Mouse (Mus musculus) kidney, postnatal 0 days (tissue): Measurements from ENCODE around the gene Spryd3. TPM values are rescaled to one million over a fixed set of nuclear protein-coding genes. Genes with fewer than 3 reads are reported as not detected.

ENCODE experiments used
- ATAC-seq: fragments of 200-750 bp; cut with Nextera tagmentation; replicated peaks from 2 replicates; pipeline ENCODE4 v1.8.0; 2017; ENCODE audit warnings: low read depth, moderate number of reproducible peaks, moderate TSS enrichment, moderate library complexity; ENCODE audit not compliant: low FRiP score
- DNase-seq: peaks from one replicate; pipeline ENCODE4 v3.0.0-alpha.2; 2016; ENCODE audit warnings: low spot score
- H3K27ac ChIP-seq: fragments of 300-500 bp; sonication (generic); 2 replicates; pipeline ENCODE4 v1.5.1; 2014; ENCODE audit warnings: mild to moderate bottlenecking
- H3K27me3 ChIP-seq: fragments of 300-500 bp; sonication (generic); 2 replicates; pipeline ENCODE4 v1.6.1; 2014; ENCODE audit warnings: low read length, mixed read lengths; ENCODE audit not compliant: insufficient read depth
- H3K36me3 ChIP-seq: fragments of 300-500 bp; sonication (generic); 2 replicates; pipeline ENCODE4 v1.6.1; 2014; ENCODE audit warnings: low read length, mixed read lengths; ENCODE audit not compliant: insufficient read depth
- H3K4me1 ChIP-seq: fragments of 300-500 bp; sonication (generic); replicated peaks from 2 replicates; pipeline ENCODE4 v1.6.1; 2014; ENCODE audit warnings: antibody characterized with exemption, low read length, mixed read lengths; ENCODE audit not compliant: insufficient read depth
- H3K4me2 ChIP-seq: fragments of 300-500 bp; sonication (generic); 2 replicates; pipeline ENCODE4 v1.6.1; 2014; ENCODE audit warnings: mild to moderate bottlenecking, low read length, moderate library complexity, mixed read lengths
- H3K4me3 ChIP-seq: fragments of 300-500 bp; sonication (generic); replicated peaks from 2 replicates; pipeline ENCODE4 v1.5.1; 2014; ENCODE audit warnings: low read depth, low read length
- H3K9ac ChIP-seq: fragments of 300-500 bp; sonication (generic); 2 replicates; pipeline ENCODE4 v1.6.1; 2014; ENCODE audit warnings: low read depth, low read length
- H3K9me3 ChIP-seq: fragments of 300-500 bp; sonication (generic); replicated peaks from 2 replicates; pipeline ENCODE4 v1.6.1; 2016; ENCODE audit warnings: low read length, inconsistent platforms, mixed read lengths
- CTCF ChIP-seq: IDR thresholded peaks from 2 replicates; pipeline ENCODE4 v1.5.1; 2016; ENCODE audit warnings: antibody characterized with exemption, low read depth, mild to moderate bottlenecking, moderate library complexity
- WGBS: fragments of 180-500 bp; shearing (Covaris S2); extraction: QIAGEN DNeasy Blood & Tissue Kit; methylation state at CpG from one replicate; pipeline ENCODE4 v1.1.7; 2014; 5-methylcytosine and 5-hydroxymethylcytosine counted together
- polyA plus RNA-seq: library from polyadenylated mRNA; unstranded; fragments of >200 nt; fragmentation: Nextera tagmentation; extraction: Ambion mirVana; gene quantifications from 2 replicates; pipeline ENCODE4 v1.2.1, GENCODE M21; 2015

Gene Spryd3
- polyA plus RNA-seq, 1 experiment from 2014 or later: 14.3 TPM

- no peak for ATAC-seq
- no peaks in the 10 kb centered on the region for H3K9me3 ChIP-seq
Measured at GRCm38 (mm10) chr15:102091688-102092087, 44.3 kb downstream of the Spryd3 start.

GRCm38 (mm10) chr15:102091063-102091679 lies 44.9 kb downstream of the Spryd3 start:
- DNase-seq (no peak), ATAC-seq (no peak)
- peaks cover 88% of the 10 kb centered on the region for H3K36me3 ChIP-seq
- no peak overlapping the region for H3K27ac ChIP-seq
- no peak overlapping the region for H3K9ac ChIP-seq
- no peaks in the 10 kb centered on the region for H3K9me3 ChIP-seq
- no peak overlapping the region for H3K4me3 ChIP-seq
- H3K4me1 ChIP-seq: no peaks in the 10 kb centered on the region
- no peaks in the 10 kb centered on the region for H3K27me3 ChIP-seq
- no peak for TF ChIP-seq CTCF
- no peak overlapping the region for H3K4me2 ChIP-seq
- WGBS: 74% methylated on average over 12 of the region's 12 CpGs

More at GRCm38 (mm10) chr15:102091688-102092087, 44.3 kb downstream of the Spryd3 start:
- Histone ChIP-seq H3K4me3 (no peak overlapping the region), H3K4me1 (no peaks in the 10 kb centered on the region), H3K4me2 (no peak overlapping the region), H3K36me3 (peaks cover 86% of the 10 kb centered on the region), H3K27ac (no peak overlapping the region), H3K9ac (no peak overlapping the region), H3K27me3 (no peaks in the 10 kb centered on the region)
- TF ChIP-seq CTCF: no peak
- DNase-seq: no peak
- WGBS: 53% methylated on average over 1 of the region's 1 CpGs

- Histone ChIP-seq H3K36me3 (peaks cover 90% of the 10 kb centered on the region), H3K9me3 (no peaks in the 10 kb centered on the region), H3K27me3 (no peaks in the 10 kb centered on the region), H3K4me3 (no peak overlapping the region), H3K4me1 (no peaks in the 10 kb centered on the region), H3K4me2 (no peak overlapping the region), H3K9ac (no peak overlapping the region), H3K27ac (no peak overlapping the region)
- WGBS: 61% methylated on average over 12 of the region's 12 CpGs
- no peak for TF ChIP-seq CTCF
- DNase-seq (no peak), ATAC-seq (no peak)
Measured at GRCm38 (mm10) chr15:102089914-102090585, 46.0 kb downstream of the Spryd3 start.

GRCm38 (mm10) chr15:102083028-102083427 lies 53.0 kb downstream of the Spryd3 start:
- WGBS: 66% methylated on average over 4 of the region's 4 CpGs
- TF ChIP-seq CTCF: no peak
- no peaks in the 10 kb centered on the region for H3K9me3 ChIP-seq
- peaks cover 40% of the 10 kb centered on the region for H3K36me3 ChIP-seq
- H3K27me3 ChIP-seq: no peaks in the 10 kb centered on the region
- no peak overlapping the region for H3K9ac ChIP-seq
- no peak for ATAC-seq
- H3K27ac ChIP-seq: no peak overlapping the region
- DNase-seq: no peak
- H3K4me1 ChIP-seq: no peaks in the 10 kb centered on the region
- H3K4me3 ChIP-seq: no peak overlapping the region
- H3K4me2 ChIP-seq: no peak overlapping the region

- Histone ChIP-seq H3K27me3 (no peaks in the 10 kb centered on the region), H3K4me3 (no peak overlapping the region), H3K4me1 (no peaks in the 10 kb centered on the region), H3K9ac (no peak overlapping the region), H3K36me3 (peaks cover 31% of the 10 kb centered on the region), H3K4me2 (no peak overlapping the region), H3K9me3 (no peaks in the 10 kb centered on the region), H3K27ac (no peak overlapping the region)
- 86% methylated on average over 4 of the region's 4 CpGs for WGBS
- TF ChIP-seq CTCF: no peak
- 0 out of 2 replicates have a peak, but pooled peaks have one; percentile 58 for ATAC-seq
- DNase-seq: no peak
Measured at GRCm38 (mm10) chr15:102082148-102082547, 53.9 kb downstream of the Spryd3 start.

- WGBS: 53% methylated on average over 2 of the region's 2 CpGs
Measured at GRCm38 (mm10) chr15:102080429-102080828, 55.6 kb downstream of the Spryd3 start.

More at GRCm38 (mm10) chr15:102080429-102080828, 55.6 kb downstream of the Spryd3 start:
- DNase-seq: no peak
- Histone ChIP-seq H3K4me3 (no peak overlapping the region), H3K9me3 (no peaks in the 10 kb centered on the region), H3K27me3 (no peaks in the 10 kb centered on the region), H3K9ac (no peak overlapping the region), H3K27ac (0 out of 2 replicates have a peak overlapping the region, but pooled peaks have one; percentile 8), H3K4me1 (peaks cover 8% of the 10 kb centered on the region; the same call in 1 of the 2 replicates), H3K4me2 (no peak overlapping the region), H3K36me3 (peaks cover 17% of the 10 kb centered on the region)
- TF ChIP-seq CTCF: peak; percentile 38; the same call in 1 of the 2 replicates
- ATAC-seq: no peak
